Mouse (Mus musculus) myocyte (in vitro differentiated cells): ENCODE measurements at regions not wholly inside any gene's neighbourhood (a gene's known extent, or its start where the extent isn't known, plus 50 kb on each side); places are given as distances from the start of the nearest gene placed in this dataset.

ENCODE experiments used
- CEBPB ChIP-seq: IDR thresholded peaks from 2 replicates; pipeline ENCODE4 v1.6.1; 2011; ENCODE audit warnings: mild to moderate bottlenecking, moderate library complexity; ENCODE audit not compliant: poor library complexity, insufficient read depth, severe bottlenecking
- E2F4 ChIP-seq: IDR thresholded peaks from one replicate; pipeline ENCODE4 v1.6.1; 2011; ENCODE audit warnings: mild to moderate bottlenecking, control low read depth, moderate library complexity; ENCODE audit not compliant: insufficient read depth
- MYOD1 ChIP-seq, 3 experiments: IDR thresholded peaks; one replicate each; pipeline ENCODE4 v1.6.1; 2011; ENCODE audit warnings: control low read depth in 2 of 3, low read depth in 2 of 3, mild to moderate bottlenecking in 2 of 3, moderate library complexity in 1 of 3; ENCODE audit not compliant: insufficient read length in 2 of 3, control insufficient read depth in 1 of 3
- POLR2A ChIP-seq: IDR thresholded peaks from one replicate; pipeline ENCODE4 v1.6.1; 2011; ENCODE audit warnings: low read depth, mild to moderate bottlenecking, control low read depth, moderate library complexity; ENCODE audit not compliant: insufficient read length
- POLR2AphosphoS2 ChIP-seq: IDR thresholded peaks from one replicate; pipeline ENCODE4 v1.6.1; 2011; ENCODE audit warnings: low read depth, control low read depth; ENCODE audit not compliant: insufficient read length
- SRF ChIP-seq: IDR thresholded peaks from one replicate; pipeline ENCODE4 v1.6.1; 2011; ENCODE audit warnings: low read depth; ENCODE audit not compliant: control insufficient read depth, insufficient read length

DNA sequence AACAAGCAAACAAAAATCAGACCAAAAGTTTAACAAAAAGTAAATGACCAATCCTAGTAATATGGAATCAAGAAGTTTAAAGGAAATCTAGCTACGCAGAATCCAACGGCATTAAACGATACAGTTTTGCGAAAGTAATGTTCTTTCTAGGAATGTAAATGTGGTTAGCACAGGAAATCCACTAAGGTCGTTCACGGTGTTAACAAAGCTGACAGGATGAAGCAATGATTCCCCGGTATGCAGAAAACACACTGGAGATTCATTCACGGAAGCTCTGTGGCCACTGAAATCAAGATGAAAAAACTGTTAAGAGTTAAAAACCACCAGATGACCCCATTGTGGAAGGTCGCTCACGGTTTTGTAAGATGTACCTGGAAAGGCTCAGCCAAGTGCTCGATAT is 120.4 kb upstream of the Aldh1a3 start:
- TF ChIP-seq E2F4: no peak
- TF ChIP-seq SRF: no peak
- TF ChIP-seq POLR2A: no peak
- TF ChIP-seq POLR2AphosphoS2: no peak
- TF ChIP-seq CEBPB: no peak
- TF ChIP-seq MYOD1 (IDR thresholded peaks at IDR 0.05; ENCODE audit: control insufficient read depth in 1 of 3, insufficient read length in 2 of 3, low read depth in 2 of 3): no peak
